Mouse (Mus musculus): Measurements from ENCODE around the gene Slain1. TPM values are rescaled to one million over a fixed set of nuclear protein-coding genes. Genes with fewer than 3 reads are reported as not detected.

Gene Slain1
- total RNA-seq, 2 experiments from 2014 or later, result 0.08 TPM; not detected in 1

DNA sequence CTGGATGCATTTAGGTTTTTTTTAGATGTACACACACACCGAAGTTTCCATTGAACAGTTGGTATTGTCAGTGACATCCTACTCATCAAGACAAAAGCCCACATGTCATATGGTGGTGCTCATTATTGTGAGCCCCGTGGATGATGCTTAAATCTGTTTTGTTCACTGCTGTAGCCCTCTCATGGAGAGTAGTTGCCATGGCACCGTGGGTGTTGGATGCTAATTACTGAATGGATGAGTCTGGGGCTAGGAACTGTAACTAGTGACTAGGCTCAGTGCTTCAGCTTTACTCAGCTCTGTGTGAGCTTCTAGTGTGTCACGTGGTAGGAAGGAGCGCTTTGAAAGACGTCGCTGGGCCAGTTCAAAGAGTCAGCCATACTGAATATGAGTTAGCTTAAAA is 13.0 kb downstream of the Slain1 start:
- no peak for DNase-seq
- intact Hi-C loops (cut with DNase I; ENCODE audit: low total_unique reads), result no loop called here

DNA sequence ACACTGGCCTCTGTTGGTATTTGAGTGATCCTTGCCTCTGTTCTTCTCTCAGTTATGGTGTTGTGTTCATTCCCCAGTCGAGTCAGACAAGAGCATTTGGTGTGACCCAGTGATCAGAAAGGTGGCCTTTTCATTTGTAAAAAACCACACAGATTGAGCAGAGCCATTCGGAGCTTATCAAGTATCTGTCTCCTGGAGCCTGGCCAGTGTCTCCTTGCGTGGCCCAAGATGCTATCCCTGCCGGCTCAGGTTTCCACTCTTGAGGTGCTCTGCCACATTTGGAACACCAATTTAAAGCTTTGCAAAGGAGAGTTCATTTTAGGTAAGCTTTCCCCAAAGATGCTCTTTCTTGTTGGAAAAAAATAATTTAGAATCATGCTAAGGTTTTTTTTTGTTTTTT is 14.4 kb downstream of the Slain1 start:
- intact Hi-C loops (cut with DNase I; ENCODE audit: low total_unique reads), result no loop called here

DNA sequence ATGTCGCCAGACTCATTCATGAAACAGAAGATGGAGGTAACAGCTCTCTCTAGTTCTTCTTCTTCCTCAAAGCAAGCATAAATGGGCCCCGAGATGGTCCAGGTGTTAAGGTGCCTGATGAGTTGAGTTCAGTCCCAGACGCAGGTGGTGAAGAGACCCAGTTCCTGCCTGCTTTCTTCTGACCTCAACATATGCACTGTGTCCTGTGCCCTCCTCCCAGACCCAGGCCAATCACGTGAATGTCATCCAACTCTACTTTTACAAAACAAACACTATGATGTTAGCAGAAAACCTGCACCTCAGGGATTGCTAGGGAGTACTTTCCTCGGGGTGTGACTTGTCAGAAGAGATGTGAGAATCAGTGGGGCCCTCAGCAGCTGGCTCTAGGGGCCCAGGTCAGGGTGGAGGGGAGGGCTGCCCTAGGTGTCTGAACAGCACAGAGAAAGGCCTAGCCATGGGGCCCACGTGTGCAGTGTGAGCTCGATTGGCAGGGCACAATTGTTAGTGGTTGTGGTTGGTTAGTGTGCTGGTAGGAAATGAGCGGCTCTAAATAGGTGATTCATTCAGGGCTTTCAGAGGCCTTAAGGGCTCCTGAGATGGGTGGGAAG is 16.4 kb downstream of the Slain1 start:
- intact Hi-C loops (cut with DNase I; ENCODE audit: low total_unique reads), result no loop called here
- DNase-seq, result no peak

More for the DNA sequence above, 14.4 kb downstream of the Slain1 start:
- DNase-seq, result no peak

DNA sequence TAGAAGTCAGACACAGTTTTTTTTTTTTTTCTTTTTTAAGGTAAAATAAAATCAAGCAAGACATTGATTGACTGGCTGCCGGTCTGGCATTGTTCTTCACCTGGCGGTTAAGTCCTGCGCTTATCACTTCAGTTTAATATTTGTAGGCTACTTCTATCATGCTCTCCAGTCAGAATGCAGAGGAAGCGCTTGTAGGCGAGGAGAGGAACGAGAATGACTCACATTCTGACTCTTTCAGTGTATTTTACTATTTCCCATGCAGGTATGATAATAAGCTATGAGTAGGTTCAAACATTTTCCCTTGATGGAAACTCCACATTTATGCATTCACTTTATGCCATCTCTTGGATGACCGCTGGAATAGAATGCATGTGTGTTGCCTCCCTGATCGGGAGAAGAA is 17.0 kb downstream of the Slain1 start:
- intact Hi-C loops (cut with DNase I; ENCODE audit: low total_unique reads), result no loop called here
- DNase-seq, result no peak

DNA sequence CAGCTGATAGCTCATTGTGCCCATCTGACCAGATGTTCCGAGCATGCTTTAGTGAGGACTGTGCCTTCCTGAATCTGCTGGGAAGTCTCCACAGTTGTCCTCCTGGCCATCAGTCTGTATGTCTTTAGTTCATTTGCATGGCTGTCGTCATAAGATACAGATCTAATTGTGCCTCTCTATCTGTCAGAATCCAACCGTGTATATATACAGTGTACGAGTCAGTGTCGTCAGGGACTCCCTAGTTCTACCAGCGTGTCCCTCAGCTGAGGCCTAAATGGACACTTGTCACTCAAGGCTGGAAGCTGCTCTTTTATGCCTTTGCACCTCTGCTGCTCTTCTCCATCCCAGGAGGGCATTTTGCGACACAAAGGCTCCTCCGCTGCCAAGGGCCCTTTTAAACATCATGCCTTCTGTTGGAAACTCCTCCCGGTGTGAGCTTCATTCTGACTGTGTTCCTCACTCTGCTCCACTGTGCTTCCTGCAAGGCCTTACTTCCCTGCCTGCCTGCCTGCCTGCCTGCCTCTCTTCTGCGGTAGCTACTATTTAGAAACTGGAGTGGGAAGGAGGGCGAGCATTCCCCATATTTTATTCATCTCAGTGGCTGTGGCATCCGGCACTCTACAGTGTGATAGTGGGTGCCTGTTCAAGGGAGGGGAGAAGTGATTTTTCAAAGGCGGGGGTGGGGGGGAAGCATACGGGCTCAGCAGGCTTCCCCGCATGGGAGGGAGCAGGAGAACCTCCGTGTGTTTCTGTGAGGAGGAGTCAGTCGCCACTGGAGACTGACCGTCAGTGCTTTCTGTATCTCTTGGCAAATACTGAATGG is 29.6 kb downstream of the Slain1 start:
- intact Hi-C loops (cut with DNase I; ENCODE audit: low total_unique reads), result no loop called here
- no peak for DNase-seq

DNA sequence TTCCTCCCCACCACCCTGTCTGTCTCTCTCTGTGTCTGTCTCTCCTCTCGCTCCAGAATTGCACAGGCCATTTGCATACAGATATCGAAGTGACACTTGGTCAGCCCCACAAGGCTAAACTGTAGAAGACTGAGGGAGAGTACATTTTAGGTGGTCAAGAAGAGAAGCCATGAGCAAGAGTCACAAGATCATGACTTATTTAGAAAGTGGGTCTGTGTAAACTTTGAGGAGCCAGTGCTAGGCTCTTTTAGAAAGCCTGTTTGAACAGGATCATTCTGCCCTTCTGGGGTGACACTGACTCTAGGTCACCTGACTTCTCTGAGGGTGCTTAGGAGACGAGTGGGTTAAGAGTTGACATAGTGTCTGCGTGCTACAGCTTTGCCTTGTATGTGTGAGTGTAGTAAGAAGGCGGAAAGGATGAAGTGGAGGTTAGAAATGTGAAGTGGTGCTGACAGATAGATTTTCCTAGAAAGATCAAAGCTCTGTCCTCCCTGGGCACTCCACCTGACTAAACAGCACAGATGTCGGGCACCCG is 30.3 kb downstream of the Slain1 start:
- intact Hi-C loops (cut with DNase I; ENCODE audit: low total_unique reads), result no loop called here
- DNase-seq, result no peak

DNA sequence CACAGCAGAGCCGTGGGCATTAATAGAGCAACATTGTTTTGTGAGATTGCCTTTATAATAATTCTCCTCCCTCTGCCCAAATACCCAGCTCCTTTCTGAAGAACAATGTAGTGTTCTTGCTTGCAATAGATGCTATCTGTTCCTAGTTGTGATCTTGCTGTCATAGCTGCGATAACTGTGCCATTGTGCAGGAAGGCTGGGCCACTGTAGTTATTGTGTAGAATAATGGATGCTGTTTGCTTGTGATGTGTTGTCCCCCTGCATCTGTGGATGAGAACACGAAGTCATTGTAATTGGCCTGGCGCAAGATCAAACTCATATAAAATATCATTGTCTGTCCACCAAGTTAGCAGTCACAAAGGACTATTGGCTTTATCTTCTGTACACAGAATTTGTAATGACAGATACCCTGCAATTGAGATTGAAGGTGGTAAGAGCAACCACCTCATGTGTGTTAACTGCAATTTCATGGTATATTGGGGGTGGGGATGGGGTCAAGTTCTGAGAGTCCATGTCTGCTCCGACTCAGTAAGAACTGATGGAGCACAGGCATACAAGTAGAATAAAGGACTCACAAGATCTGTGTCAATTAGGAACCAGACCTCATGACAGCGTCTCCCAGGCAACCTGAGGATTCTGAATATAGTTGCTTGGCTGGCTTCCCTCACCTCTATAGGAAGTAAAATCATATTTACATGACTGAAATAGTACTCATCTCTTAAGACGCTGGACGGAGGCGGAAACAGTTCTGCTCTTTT is 32.8 kb downstream of the Slain1 start:
- intact Hi-C loops (cut with DNase I; ENCODE audit: low total_unique reads), result no loop called here
- DNase-seq, result no peak

DNA sequence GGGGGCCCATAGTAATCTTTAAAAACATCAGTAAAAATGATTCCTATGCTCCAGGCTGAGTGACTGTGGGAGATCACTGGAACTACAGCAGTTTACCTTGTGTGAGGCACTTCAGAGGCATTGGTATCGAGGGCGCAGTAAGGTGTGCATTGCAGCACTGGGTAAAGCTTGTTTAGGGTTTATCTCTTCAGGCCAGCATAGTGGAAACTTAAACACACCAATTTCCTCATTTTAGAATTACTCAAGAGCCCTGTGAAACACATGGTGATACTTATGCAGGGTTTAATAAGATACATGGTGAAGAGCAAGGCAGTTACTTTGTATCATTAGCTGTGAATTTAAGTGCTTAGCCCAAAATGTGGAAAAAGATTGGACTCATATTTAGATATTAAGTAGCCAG is 37.0 kb downstream of the Slain1 start:
- DNase-seq, result no peak
- intact Hi-C loops (cut with DNase I; ENCODE audit: low total_unique reads), result no loop called here

DNA sequence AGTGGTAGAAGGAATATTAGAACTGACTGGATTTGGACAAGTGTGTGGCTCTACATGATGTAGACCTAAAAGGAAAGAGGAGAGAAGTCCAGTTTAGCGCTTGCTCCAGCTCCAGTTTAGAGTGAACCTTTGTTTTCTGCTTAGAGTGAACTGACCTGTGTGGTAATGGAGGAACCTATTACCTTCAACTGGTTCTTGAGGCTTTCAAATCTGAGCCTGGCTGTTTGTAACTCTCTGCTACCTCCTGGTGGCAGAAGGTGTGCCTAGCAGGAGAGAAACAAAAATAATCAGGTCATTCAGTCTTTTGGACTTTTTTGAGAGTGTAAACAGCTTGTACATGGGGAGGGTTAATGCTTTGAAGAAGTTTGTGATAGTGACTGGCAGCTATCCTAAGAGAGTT is 44.3 kb downstream of the Slain1 start:
- peak; percentile 9 for DNase-seq
- intact Hi-C loops (cut with DNase I; ENCODE audit: low total_unique reads), result loop anchor here (2.0 kb wide), 1 partner anchor 143 kb away; no protein-coding TSS in a partner anchor

DNA sequence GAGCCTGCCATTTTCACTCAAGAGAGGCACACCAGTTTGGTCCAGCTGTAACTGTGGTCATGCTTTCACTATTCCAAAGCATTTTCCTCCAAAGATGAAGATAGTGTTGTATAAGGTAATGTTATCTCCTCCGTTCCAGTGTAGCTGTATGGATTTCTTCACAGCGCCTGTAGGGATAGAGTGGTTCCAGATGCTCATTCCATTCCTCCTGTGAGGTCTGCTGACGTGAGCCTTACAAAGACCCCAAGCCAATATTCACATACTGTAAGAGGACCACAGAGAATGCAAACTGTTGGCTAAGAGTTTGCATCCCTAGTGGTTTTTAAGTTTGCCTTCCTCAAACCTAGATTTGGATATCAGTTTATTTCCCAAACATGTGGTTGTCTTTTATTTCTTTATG is 45.6 kb downstream of the Slain1 start:
- DNase-seq, result no peak
- intact Hi-C loops (cut with DNase I; ENCODE audit: low total_unique reads), result loop anchor here (2.0 kb wide), 1 partner anchor 145 kb away; no protein-coding TSS in a partner anchor

DNA sequence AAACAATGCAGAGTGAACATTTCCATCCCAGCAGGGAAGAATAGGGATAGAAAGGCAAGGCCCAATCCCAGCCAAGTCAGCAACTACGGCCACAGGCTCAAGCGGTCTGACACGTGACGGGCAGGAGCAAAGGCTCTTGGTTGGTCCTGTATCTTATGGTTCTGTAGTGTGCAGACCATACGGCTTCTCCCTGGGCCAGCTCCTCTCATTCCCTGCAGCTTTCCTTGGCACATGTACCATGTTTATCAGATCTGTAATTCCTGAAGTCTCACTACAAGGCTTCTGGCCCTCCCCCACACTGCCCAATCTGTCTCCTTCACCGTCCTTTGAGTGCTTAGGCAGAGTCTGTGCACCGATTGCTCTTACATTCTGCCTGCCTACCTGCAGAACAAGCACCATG is 47.1 kb downstream of the Slain1 start:
- no peak for DNase-seq
- intact Hi-C loops (cut with DNase I; ENCODE audit: low total_unique reads), result no loop called here

DNA sequence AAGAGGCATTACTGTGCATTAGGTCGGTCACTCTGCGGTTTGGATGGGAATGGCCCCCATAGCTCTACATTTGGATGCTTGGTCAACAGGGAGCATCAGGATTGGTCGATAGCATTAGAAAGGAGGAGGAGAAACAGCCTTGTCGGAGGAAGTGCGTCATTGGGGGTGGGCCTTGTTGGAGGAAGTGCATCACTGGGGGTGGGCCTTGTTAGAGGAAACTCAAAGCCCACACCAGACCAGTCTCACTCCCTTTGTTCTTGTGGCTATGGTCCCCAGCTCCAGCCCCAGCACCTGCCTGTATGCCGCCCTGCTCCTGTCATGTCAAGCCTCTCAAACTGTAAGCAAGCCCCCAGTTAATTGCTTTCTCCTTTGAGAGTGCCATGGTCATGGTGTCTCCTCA is 49.3 kb downstream of the Slain1 start:
- no peak for DNase-seq
- intact Hi-C loops (cut with DNase I; ENCODE audit: low total_unique reads), result no loop called here

DNA sequence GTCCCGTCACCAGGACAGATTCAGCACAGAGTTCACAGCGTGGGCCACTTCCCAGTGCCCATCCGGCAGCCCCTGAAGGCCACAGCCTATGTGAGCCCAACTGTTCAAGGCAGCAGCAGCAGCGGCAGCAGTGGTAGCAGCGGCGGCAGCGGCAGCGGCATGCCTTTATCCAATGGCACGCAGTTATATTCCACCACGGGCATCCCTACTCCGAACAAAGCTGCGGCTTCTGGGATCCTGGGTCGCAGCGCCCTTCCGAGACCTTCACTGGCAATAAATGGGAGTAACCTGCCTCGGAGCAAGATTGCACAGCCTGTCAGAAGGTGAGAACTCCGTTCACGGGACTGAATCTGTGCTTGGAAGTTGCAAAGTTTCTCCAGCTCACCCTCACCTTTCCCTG is 52.5 kb downstream of the Slain1 start:
- intact Hi-C loops (cut with DNase I; ENCODE audit: low total_unique reads), result no loop called here
- DNase-seq, result no peak

DNA sequence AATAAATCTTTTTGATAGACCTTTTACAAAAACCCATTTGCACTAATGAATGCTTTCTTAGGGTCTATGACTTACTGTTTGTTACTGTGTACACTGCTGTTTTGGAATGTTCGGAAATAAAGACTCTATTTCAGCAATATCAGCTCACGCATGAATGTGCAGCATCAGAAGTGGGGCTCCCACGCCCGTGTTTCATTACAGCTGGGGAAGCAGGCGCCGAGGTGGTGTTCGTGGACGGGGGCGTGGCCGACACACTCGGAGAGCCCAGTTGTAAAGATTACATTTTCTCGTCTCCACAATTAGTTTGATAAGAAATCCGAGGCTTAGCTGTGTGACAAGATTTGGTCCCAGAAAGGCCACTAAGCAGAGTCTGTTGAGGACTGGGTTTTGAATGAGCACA is 54.7 kb downstream of the Slain1 start:
- intact Hi-C loops (cut with DNase I; ENCODE audit: low total_unique reads), result no loop called here
- DNase-seq, result no peak

DNA sequence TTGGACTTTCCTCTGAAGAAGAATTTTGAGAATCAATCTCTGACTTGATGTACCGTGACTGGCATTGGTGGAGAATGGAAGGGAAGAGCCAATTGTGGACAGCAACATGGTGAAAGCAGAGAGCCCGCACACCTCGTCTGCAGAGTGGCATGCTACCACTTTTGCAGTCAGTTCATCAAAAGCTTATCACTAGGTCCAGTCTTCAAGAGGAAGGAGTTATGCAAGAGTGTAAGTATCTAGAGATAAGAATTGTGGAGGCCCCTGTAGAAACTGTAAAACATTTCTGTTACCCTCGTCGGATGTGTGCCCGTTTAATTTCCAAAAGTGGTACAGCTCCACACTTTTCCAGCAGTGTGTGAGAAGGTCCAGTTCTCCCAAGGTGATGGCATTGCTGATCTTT is 56.3 kb downstream of the Slain1 start:
- no peak for DNase-seq
- intact Hi-C loops (cut with DNase I; ENCODE audit: low total_unique reads), result no loop called here

DNA sequence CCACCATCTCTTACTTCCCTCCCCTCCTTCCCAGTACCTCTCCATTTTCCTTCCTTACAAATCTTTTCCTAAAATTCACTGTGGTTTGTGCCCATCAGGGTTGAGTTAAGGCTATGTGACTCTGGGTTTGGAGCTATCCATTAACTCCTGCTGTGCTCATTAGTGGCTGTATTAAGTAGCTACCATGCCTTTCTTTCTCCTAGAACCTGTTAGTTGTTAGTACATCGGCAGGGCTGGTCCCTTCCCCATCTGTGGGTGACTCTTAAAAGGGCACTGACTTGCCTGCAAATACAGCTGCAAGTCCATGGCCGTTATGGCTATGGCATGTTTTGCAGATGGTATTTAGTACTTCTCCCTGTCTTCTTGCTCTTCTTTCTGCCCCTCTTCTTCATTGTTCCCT is 58.6 kb downstream of the Slain1 start:
- intact Hi-C loops (cut with DNase I; ENCODE audit: low total_unique reads), result no loop called here
- no peak for DNase-seq

DNA sequence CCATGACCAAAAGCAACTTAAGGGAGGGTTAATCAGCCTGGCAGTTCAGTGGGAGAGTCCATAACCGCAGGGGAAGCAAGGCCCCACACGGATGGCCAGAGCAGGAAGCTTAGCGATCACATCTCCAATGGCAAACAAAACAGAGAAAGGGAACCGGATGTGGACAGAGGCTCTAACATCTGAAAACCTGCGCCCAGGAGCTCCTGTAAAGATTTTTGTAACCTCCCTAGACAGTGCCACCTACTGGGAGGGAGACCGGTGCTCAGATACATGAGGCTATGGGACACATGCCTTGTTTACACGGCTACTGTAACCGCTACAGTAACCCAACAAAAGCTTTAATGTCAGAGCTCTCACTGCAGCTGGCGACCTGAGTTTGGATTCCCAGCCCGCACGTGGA is 59.2 kb downstream of the Slain1 start:
- intact Hi-C loops (cut with DNase I; ENCODE audit: low total_unique reads), result no loop called here
- no peak for DNase-seq

DNA sequence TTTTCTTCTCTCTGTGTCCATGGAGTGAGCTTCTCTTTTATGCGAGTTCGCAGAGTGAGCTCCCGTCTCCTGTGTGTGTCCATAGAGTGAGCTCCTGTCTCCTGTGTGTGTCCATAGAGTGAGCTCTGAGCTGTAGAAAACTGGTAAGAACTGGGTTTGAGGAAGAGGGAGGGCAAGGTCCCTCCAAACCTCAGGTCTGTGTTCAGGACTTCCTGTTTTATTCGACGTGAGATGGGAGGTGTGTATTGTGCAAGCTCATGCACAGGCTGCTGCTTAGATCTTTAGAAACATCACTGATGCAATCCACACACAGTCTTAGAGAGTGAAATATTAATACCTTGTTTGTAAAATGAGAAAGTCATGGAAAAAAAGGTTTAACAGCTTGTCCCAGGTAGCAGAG is 63.0 kb downstream of the Slain1 start:
- intact Hi-C loops (cut with DNase I; ENCODE audit: low total_unique reads), result loop anchor here (10.0 kb wide), 1 partner anchor 322 kb away; no protein-coding TSS in a partner anchor
- no peak for DNase-seq

DNA sequence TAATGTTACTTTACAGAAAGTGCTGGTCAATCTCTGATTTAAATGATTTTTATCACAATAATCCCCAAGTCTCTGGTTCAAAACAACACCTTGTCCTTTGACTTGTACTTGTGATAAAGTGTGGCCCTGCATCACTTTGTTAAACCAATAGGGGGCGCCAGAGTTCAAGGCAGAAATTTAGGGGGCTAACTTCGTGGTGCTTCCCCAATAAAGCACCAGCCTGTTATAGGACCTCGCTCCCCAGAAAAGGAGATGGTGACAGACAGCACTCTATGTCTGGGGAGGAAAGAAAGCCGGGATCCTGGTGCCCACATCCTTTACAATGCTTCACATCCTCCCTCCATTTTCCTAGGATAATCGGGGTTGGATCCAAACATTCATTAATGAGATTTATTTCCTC is 67.5 kb downstream of the Slain1 start:
- no peak for DNase-seq
- intact Hi-C loops (cut with DNase I; ENCODE audit: low total_unique reads), result loop anchor here (10.0 kb wide), 1 partner anchor 317 kb away; no protein-coding TSS in a partner anchor

DNA sequence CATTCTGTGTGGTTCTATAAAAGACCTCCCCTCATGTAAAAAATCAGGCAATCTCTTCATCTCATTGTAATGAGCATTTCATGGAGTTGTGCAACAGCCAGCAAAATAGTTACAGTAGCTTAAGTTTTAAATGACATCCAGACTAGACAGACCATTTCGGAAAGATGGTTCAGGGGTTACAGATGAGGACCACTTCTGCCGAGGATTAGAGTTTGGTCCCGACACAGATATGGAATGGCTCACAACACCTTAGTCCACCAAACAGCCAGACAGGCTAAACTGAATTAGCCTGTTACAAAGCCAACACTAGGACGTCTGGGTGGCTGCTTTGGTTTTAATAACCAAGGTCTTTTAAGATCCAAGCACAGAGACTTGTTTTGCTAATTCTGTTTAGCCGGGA is 68.0 kb downstream of the Slain1 start:
- intact Hi-C loops (cut with DNase I; ENCODE audit: low total_unique reads), result loop anchor here (10.0 kb wide), 1 partner anchor 317 kb away; no protein-coding TSS in a partner anchor
- DNase-seq, result no peak

Measured in gastrocnemius, postnatal 14 days (tissue).